Mouse (Mus musculus) G1E (cell line): Measurements from ENCODE around the gene Atg7. TPM values are rescaled to one million over a fixed set of nuclear protein-coding genes. Genes with fewer than 3 reads are reported as not detected.

ENCODE experiments used
- ATAC-seq: 2 replicates; pipeline ENCODE4 v1.8.0; 2016; ENCODE audit warnings: mild to moderate bottlenecking; ENCODE audit not compliant: insufficient number of reproducible peaks, poor library complexity, low FRiP score, severe bottlenecking; ENCODE audit errors: extremely low read depth
- DNase-seq: peaks from one replicate; pipeline ENCODE4 v3.0.0; 2012; ENCODE audit warnings: low spot score
- H3K27me3 ChIP-seq: 2 replicates; pipeline ENCODE4 v1.6.1; 2012; ENCODE audit warnings: mild to moderate bottlenecking, low read length, inconsistent platforms; ENCODE audit not compliant: insufficient read depth
- H3K36me3 ChIP-seq: replicated peaks from 2 replicates; pipeline ENCODE3; 2012; ENCODE audit warnings: mild to moderate bottlenecking, inconsistent platforms
- H3K4me1 ChIP-seq: 2 replicates; pipeline ENCODE4 v1.6.1; 2012; ENCODE audit warnings: low read depth, low read length, inconsistent platforms, mixed read lengths; ENCODE audit not compliant: insufficient read depth
- H3K4me3 ChIP-seq: 2 replicates; pipeline ENCODE4 v1.5.1; 2012; ENCODE audit warnings: low read depth, mild to moderate bottlenecking, inconsistent platforms, low read length, moderate library complexity, mixed read lengths
- H3K9me3 ChIP-seq: replicated peaks from 2 replicates; pipeline ENCODE4 v1.6.1; 2012; ENCODE audit warnings: inconsistent platforms
- CTCF ChIP-seq: IDR thresholded peaks from 2 replicates; pipeline ENCODE4 v1.5.1; 2012; ENCODE audit warnings: low read depth, low read length, inconsistent platforms, mixed read lengths
- GATA1 ChIP-seq: IDR thresholded peaks from 2 replicates; pipeline ENCODE4 v1.6.1; 2012; ENCODE audit warnings: borderline replicate concordance, low read length, inconsistent platforms, mixed read lengths
- GATA2 ChIP-seq: IDR thresholded peaks from 2 replicates; pipeline ENCODE4 v1.6.1; 2012; ENCODE audit warnings: low read depth, low read length, inconsistent platforms, borderline replicate concordance
- POLR2AphosphoS5 ChIP-seq: IDR thresholded peaks from 2 replicates; pipeline ENCODE4 v1.6.1; 2012; ENCODE audit warnings: low read depth, low read length, inconsistent platforms; ENCODE audit not compliant: insufficient replicate concordance
- TAL1 ChIP-seq: conservative IDR thresholded peaks from 2 replicates; pipeline ENCODE4 v1.6.1; 2012; ENCODE audit warnings: low read depth, low read length, inconsistent platforms, mixed read lengths
- polyA plus RNA-seq: library from polyadenylated mRNA; stranded (reverse); fragments of >175 nt; gene quantifications from 2 replicates; pipeline ENCODE4 v1.2.3, GENCODE M21; 2012
- total RNA-seq, 2 experiments: library from RNA; stranded (forward) in 1 of 2; stranded (reverse) in 1 of 2; fragments of 200-1000 nt in 1 of 2; fragments of >200 nt in 1 of 2; fragmentation: Nextera tagmentation in 1 of 2; gene quantifications; 2 replicates each; pipeline ENCODE4 v1.2.3; 2014 to 2017

Gene Atg7
- total and polyA plus RNA-seq, 3 experiments: 19.4 to 47.4 (median 37.9) TPM

GRCm38 (mm10) chr6:114904233-114904632 is 261.3 kb downstream of the Atg7 start:
- no peak; the same call in 1 of the 2 replicates for ATAC-seq
- no peak for DNase-seq
- peaks cover 90% of the 10 kb centered on the region for H3K4me1 ChIP-seq

GRCm38 (mm10) chr6:114904818-114905217 is 261.9 kb downstream of the Atg7 start:
- Histone ChIP-seq H3K36me3 (peaks cover 51% of the 10 kb centered on the region), H3K27me3 (no peaks in the 10 kb centered on the region), H3K9me3 (no peaks in the 10 kb centered on the region), H3K4me3 (no peak overlapping the region), H3K4me1 (peaks cover 88% of the 10 kb centered on the region)
- DNase-seq: no peak
- TF ChIP-seq CTCF (no peak), GATA1 (no peak)
- no peak for ATAC-seq

More at GRCm38 (mm10) chr6:114904233-114904632, 261.3 kb downstream of the Atg7 start:
- H3K36me3 ChIP-seq: peaks cover 53% of the 10 kb centered on the region
- no peaks in the 10 kb centered on the region for H3K27me3 ChIP-seq
- H3K9me3 ChIP-seq: no peaks in the 10 kb centered on the region
- TF ChIP-seq TAL1: no peak
- TF ChIP-seq CTCF: no peak
- TF ChIP-seq GATA1: no peak
- no peak for TF ChIP-seq POLR2AphosphoS5
- TF ChIP-seq GATA2: no peak
- H3K4me3 ChIP-seq: no peak overlapping the region; the same call in 1 of the 2 replicates

GRCm38 (mm10) chr6:114905253-114906028 is 262.5 kb downstream of the Atg7 start:
- ATAC-seq (no peak), DNase-seq (no peak)
- Histone ChIP-seq H3K36me3 (peaks cover 47% of the 10 kb centered on the region), H3K9me3 (no peaks in the 10 kb centered on the region), H3K4me3 (no peak overlapping the region), H3K27me3 (no peaks in the 10 kb centered on the region), H3K4me1 (peaks cover 84% of the 10 kb centered on the region)
- no peak for TF ChIP-seq TAL1

- TF ChIP-seq CTCF: no peak
- TF ChIP-seq GATA1: no peak
- TF ChIP-seq POLR2AphosphoS5: no peak
- TF ChIP-seq GATA2: no peak
- no peak for TF ChIP-seq TAL1
- Histone ChIP-seq H3K4me3 (no peak overlapping the region), H3K27me3 (no peaks in the 10 kb centered on the region), H3K36me3 (peaks cover 48% of the 10 kb centered on the region), H3K9me3 (no peaks in the 10 kb centered on the region), H3K4me1 (peaks cover 79% of the 10 kb centered on the region)
- ATAC-seq (no peak), DNase-seq (no peak)
Observed at GRCm38 (mm10) chr6:114906209-114906608, 263.3 kb downstream of the Atg7 start.

- peaks cover 78% of the 10 kb centered on the region for H3K4me1 ChIP-seq
- DNase-seq (no peak), ATAC-seq (no peak)
- no peaks in the 10 kb centered on the region for H3K9me3 ChIP-seq
- peaks cover 56% of the 10 kb centered on the region for H3K36me3 ChIP-seq
- H3K27me3 ChIP-seq: no peaks in the 10 kb centered on the region
- H3K4me3 ChIP-seq: no peak overlapping the region
- TF ChIP-seq POLR2AphosphoS5: no peak
- TF ChIP-seq GATA1: no peak
- TF ChIP-seq TAL1: no peak
- no peak for TF ChIP-seq GATA2
- no peak for TF ChIP-seq CTCF
Observed at GRCm38 (mm10) chr6:114907459-114907858, 264.6 kb downstream of the Atg7 start.

- peaks cover 72% of the 10 kb centered on the region for H3K4me1 ChIP-seq
- DNase-seq (no peak), ATAC-seq (no peak)
- TF ChIP-seq POLR2AphosphoS5 (no peak), GATA1 (no peak), TAL1 (no peak), GATA2 (no peak), CTCF (no peak)
- H3K36me3 ChIP-seq: peaks cover 54% of the 10 kb centered on the region
- H3K27me3 ChIP-seq: no peaks in the 10 kb centered on the region
- no peaks in the 10 kb centered on the region for H3K9me3 ChIP-seq
- no peak overlapping the region for H3K4me3 ChIP-seq
Observed at GRCm38 (mm10) chr6:114909801-114910200, 266.9 kb downstream of the Atg7 start.

Other genes starting within 250 kb of the Atg7 start
- not detected in 2 replicates for gene Hrh1, start 245.2 kb upstream of the Atg7 start, total RNA-seq (2014; fragmentation: Nextera tagmentation)
- gene Hrh1, start 245.2 kb upstream of the Atg7 start, total RNA-seq (2017): 0.11 TPM in 1 of 2 replicates, not detected in the other
- gene Hrh1, start 245.2 kb upstream of the Atg7 start, polyA plus RNA-seq: not detected in 2 replicates